Mouse (Mus musculus) gastrocnemius, postnatal 36 days (tissue): Measurements from ENCODE around the gene Spaca9. TPM values are rescaled to one million over a fixed set of nuclear protein-coding genes. Genes with fewer than 3 reads are reported as not detected.

Experiments
- DNase-seq, 2 experiments: peaks; one replicate each; pipeline ENCODE4 v3.0.0; 2022
- intact Hi-C: fragments of 180-260 bp; cut with DNase I; formaldehyde crosslinking; loops from one replicate; pipeline ENCODE4 v1.15.1; 2025
- microRNA-seq, 2 experiments: library from miRNA; unstranded; fragments of <30 nt; microRNA quantifications; one replicate each; pipeline ENCODE4 v1.2.0; 2021
- total RNA-seq, 2 experiments: library from RNA; stranded (reverse); gene quantifications; 2 replicates each; pipeline ENCODE4 v1.2.3; 2021

Gene Spaca9
- total RNA-seq, 2 experiments from 2014 or later, result not detected

GRCm38 (mm10) chr2:28671438-28671837 is 28.1 kb downstream of the Spaca9 start:
- intact Hi-C loops, result no loop called here
- DNase-seq, result no peak

GRCm38 (mm10) chr2:28665818-28666217 is 33.7 kb downstream of the Spaca9 start:
- intact Hi-C loops, result no loop called here
- no peak for DNase-seq

GRCm38 (mm10) chr2:28662891-28663290 is 36.6 kb downstream of the Spaca9 start:
- intact Hi-C loops, result no loop called here
- DNase-seq, result no peak

- intact Hi-C loops, result no loop called here
- no peak for DNase-seq
Observed at GRCm38 (mm10) chr2:28656216-28656615, 43.3 kb downstream of the Spaca9 start.

GRCm38 (mm10) chr2:28654295-28654694 is 45.2 kb downstream of the Spaca9 start:
- no peak for DNase-seq
- intact Hi-C loops, result no loop called here

GRCm38 (mm10) chr2:28653351-28653750 is 46.2 kb downstream of the Spaca9 start:
- no peak for DNase-seq
- intact Hi-C loops, result no loop called here

- DNase-seq, result no peak
- intact Hi-C loops, result no loop called here
Observed at GRCm38 (mm10) chr2:28650526-28650925, 49.0 kb downstream of the Spaca9 start.

GRCm38 (mm10) chr2:28643081-28643480 is 56.4 kb downstream of the Spaca9 start:
- intact Hi-C loops, result no loop called here
- no peak for DNase-seq

Small RNAs within 50 kb of the gene (microRNA-seq; reads per million reads assigned to microRNA genes)
- 0 to 1.5 reads per million in 2 experiments for gene Mir3088

Other genes starting within 250 kb of the Spaca9 start
- not detected for gene 1700007K13Rik, start 233.4 kb downstream of the Spaca9 start, total RNA-seq
- gene Mrps2, start 231.7 kb downstream of the Spaca9 start, total RNA-seq, result 10 to 100 TPM; 21.4 to 24.8 TPM
- gene Gbgt1, start 202.8 kb downstream of the Spaca9 start, total RNA-seq, result 1 to 10 TPM in 1 of 2 experiments, under 1 TPM in 1; 0.79 to 1.2 TPM
- gene Gm10134, start 193.6 kb downstream of the Spaca9 start, total RNA-seq, result not detected
- 1 to 10 TPM; 8.5 to 9.4 TPM for gene Ralgds, start 186.6 kb downstream of the Spaca9 start, total RNA-seq
- not detected for gene Cel, start 136.3 kb downstream of the Spaca9 start, total RNA-seq
- gene Gtf3c5, start 116.0 kb downstream of the Spaca9 start, total RNA-seq, result 1 to 10 TPM; 5.9 to 6.2 TPM
- not detected for gene Gfi1b, start 77.7 kb downstream of the Spaca9 start, total RNA-seq
- 10 to 100 TPM; 30.4 to 35.5 TPM for gene Tsc1, start 58.5 kb downstream of the Spaca9 start, total RNA-seq
- not detected for gene Ak8, start 437 bp upstream of the Spaca9 start, total RNA-seq
- gene Gtf3c4, start 140.6 kb upstream of the Spaca9 start, total RNA-seq, result 10 to 100 TPM; 12.3 to 14.5 TPM
- 1 to 10 TPM; 4.1 to 4.3 TPM for gene Ddx31, start 140.7 kb upstream of the Spaca9 start, total RNA-seq
- not detected for gene Barhl1, start 216.9 kb upstream of the Spaca9 start, total RNA-seq